Mouse (Mus musculus): ENCODE measurements at regions not wholly inside any gene's neighbourhood (a gene's known extent, or its start where the extent isn't known, plus 50 kb on each side); places are given as distances from the start of the nearest gene placed in this dataset.

DNA sequence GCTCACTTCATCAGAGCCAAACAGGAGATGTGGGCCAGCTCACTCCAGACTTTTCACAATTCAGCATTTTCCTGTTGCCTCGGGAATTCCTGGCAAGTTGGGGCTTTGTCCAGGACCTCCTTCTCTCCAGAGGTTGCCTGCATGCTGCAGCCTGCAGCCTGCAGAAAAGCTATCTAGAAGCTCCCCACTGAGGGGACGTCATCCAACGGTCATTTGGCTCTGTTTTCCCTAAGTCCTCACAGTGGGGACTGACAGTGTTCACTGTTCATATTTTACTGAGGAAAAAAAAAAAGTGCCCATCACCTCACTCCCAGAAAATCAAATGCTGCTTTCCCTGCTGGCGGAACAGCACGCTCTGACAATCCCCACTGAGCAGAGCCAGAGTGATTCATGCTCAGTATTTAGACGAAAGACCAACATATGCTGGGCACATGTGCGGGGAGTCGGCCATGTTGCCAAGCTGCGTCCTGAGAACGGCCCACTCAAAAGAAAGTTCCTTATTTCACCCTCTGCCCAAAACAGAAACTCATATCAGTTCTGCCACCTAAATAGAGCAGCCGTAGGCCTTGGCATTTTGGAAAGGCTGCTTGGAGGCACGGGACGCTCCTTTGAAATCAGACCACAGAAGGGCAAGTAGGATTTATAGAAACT lies 105.3 kb downstream of the Mis18a start:
- no peaks in the 10 kb centered on the region for H3K36me3 ChIP-seq (ENCODE audit: control insufficient read depth, insufficient read depth, low read length)
- no peak overlapping the region for H3K9ac ChIP-seq (ENCODE audit: low read depth, low read length)
- intact Hi-C loops (cut with DNase I) = loop anchor here (5.0 kb wide), 3 partner anchors 80 to 235 kb away; partner anchors contain the start of gene Hunk
- no peaks in the 10 kb centered on the region for H3K79me2 ChIP-seq (replicated peaks; ENCODE audit: control insufficient read depth, insufficient read depth, low read length)
- H3K4me1 ChIP-seq (ENCODE audit: control insufficient read depth, insufficient read depth, low read length) = peaks cover 2% of the 10 kb centered on the region; the same call in 1 of the 2 replicates
- H3K27ac ChIP-seq = no peak overlapping the region
- 75% methylated on average over 13 of the region's 13 CpGs for WGBS
- no peak overlapping the region for H3K4me3 ChIP-seq
- H3K27me3 ChIP-seq (ENCODE audit: control insufficient read depth, insufficient read depth, low read length) = no peaks in the 10 kb centered on the region
- DNase-seq = peak in 1 of 2 experiments; percentile 46
- TF ChIP-seq POLR2A (IDR thresholded peaks at IDR 0.05; ENCODE audit: insufficient read depth, low read depth, low read length) (no peak), CTCF (IDR thresholded peaks at IDR 0.05) (no peak), EP300 (IDR thresholded peaks at IDR 0.05; ENCODE audit: insufficient read depth, low read depth, low read length) (no peak)

DNA sequence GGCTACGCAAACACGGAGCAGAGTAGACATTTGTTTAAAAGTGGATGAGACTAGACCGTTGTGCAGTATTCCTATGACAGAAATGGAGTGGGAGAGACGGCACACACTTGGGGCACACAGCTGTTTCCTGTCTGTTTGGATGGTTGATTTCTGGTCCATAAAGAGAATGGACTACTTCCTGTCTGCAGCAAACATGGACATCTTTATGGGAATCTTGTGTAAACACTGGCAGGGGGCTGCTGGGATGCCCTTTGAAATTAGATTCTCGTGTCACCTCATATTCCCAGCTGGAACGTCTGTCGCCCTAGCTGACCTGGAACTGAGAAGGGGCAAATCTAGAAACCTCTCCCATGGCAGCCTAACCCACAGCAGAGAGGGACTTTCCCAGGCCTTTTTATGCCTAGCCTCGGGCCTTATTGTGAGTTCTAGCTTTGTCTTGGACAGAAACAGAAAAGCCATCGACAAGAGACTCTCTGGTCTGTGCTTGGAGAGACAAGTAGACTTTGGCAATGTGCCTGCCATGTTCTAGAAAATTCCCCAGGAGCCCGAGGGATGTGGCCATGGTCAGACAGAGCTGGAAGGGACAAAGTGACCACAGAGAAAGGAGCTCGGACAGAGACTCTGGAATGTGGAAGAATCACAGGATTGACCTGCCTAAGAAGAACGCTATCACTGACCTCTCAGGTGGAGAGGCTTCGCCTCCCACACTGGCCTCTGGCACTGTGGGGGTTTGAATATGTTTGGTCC lies 107.5 kb downstream of the Mis18a start:
- Histone ChIP-seq H3K4me3 (no peak overlapping the region), H3K36me3 (ENCODE audit: control insufficient read depth, insufficient read depth, low read length) (no peaks in the 10 kb centered on the region), H3K79me2 (replicated peaks; ENCODE audit: control insufficient read depth, insufficient read depth, low read length) (no peaks in the 10 kb centered on the region), H3K9ac (ENCODE audit: low read depth, low read length) (no peak overlapping the region), H3K27ac (no peak overlapping the region), H3K27me3 (ENCODE audit: control insufficient read depth, insufficient read depth, low read length) (no peaks in the 10 kb centered on the region), H3K4me1 (ENCODE audit: control insufficient read depth, insufficient read depth, low read length) (peaks cover 1% of the 10 kb centered on the region; the same call in 1 of the 2 replicates)
- peak in 1 of 2 experiments; percentile 15 for DNase-seq
- TF ChIP-seq POLR2A (IDR thresholded peaks at IDR 0.05; ENCODE audit: insufficient read depth, low read depth, low read length) = no peak
- no peak for TF ChIP-seq EP300 (IDR thresholded peaks at IDR 0.05; ENCODE audit: insufficient read depth, low read depth, low read length)
- intact Hi-C loops (cut with DNase I) = loop anchor here (5.0 kb wide), 3 partner anchors 77 to 232 kb away; partner anchors contain the start of gene Hunk
- WGBS = 58% methylated on average over 13 of the region's 13 CpGs

DNA sequence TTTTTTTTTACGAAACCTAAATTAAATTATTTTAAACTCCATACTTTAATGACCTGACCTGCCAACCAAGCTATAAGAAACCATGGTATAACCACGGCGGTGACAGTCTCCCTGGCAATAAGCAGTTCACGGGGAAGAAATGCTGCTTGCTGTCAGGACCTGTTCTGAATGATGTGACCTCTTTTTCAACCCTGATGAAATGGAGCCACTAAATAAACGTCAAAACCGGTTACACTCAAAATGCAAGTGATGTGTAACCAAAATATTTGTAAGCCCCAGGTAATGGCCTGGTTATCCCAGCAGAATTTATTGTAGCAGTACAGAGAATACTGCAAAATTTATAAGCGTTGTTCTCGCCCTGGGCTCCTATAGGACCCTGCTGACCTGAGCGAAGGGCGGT lies 111.4 kb downstream of the Mis18a start:
- WGBS = 90% methylated on average over 10 of the region's 10 CpGs
- no peaks in the 10 kb centered on the region for H3K4me1 ChIP-seq (ENCODE audit: control insufficient read depth, insufficient read depth, low read length)
- TF ChIP-seq CTCF (IDR thresholded peaks at IDR 0.05) (no peak), EP300 (IDR thresholded peaks at IDR 0.05; ENCODE audit: insufficient read depth, low read depth, low read length) (no peak), POLR2A (IDR thresholded peaks at IDR 0.05; ENCODE audit: insufficient read depth, low read depth, low read length) (no peak)
- no peak overlapping the region for H3K27ac ChIP-seq
- no peak overlapping the region for H3K9ac ChIP-seq (ENCODE audit: low read depth, low read length)
- peak in 1 of 2 experiments; percentile 1 for DNase-seq
- no peak overlapping the region for H3K4me3 ChIP-seq
- H3K79me2 ChIP-seq (replicated peaks; ENCODE audit: control insufficient read depth, insufficient read depth, low read length) = no peaks in the 10 kb centered on the region
- intact Hi-C loops (cut with DNase I) = no loop called here
- H3K36me3 ChIP-seq (ENCODE audit: control insufficient read depth, insufficient read depth, low read length) = no peaks in the 10 kb centered on the region
- H3K27me3 ChIP-seq (ENCODE audit: control insufficient read depth, insufficient read depth, low read length) = no peaks in the 10 kb centered on the region

DNA sequence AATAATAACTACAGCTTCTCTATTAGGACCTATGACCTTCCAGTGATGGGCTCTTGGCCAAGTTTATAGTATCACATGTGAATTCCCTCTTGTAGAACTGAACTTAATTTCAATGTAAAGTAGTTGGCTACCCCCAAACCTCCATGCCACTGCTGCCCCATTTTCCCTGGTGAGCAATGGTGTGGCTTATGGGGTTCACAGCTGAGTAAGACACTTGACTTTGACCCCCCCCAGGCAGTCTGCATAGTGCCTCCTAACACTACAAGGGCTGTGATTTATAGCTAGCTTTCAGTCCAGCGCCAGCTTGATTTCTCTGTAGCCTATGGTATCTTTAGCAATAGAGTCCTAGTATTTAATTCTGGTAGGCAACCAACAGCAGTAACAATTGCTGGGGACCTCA lies 113.1 kb downstream of the Mis18a start:
- no peak for TF ChIP-seq EP300 (IDR thresholded peaks at IDR 0.05; ENCODE audit: insufficient read depth, low read depth, low read length)
- TF ChIP-seq CTCF (IDR thresholded peaks at IDR 0.05) = no peak
- TF ChIP-seq POLR2A (IDR thresholded peaks at IDR 0.05; ENCODE audit: insufficient read depth, low read depth, low read length) = no peak
- intact Hi-C loops (cut with DNase I) = no loop called here
- H3K4me1 ChIP-seq (ENCODE audit: control insufficient read depth, insufficient read depth, low read length) = no peaks in the 10 kb centered on the region
- no peaks in the 10 kb centered on the region for H3K79me2 ChIP-seq (replicated peaks; ENCODE audit: control insufficient read depth, insufficient read depth, low read length)
- H3K36me3 ChIP-seq (ENCODE audit: control insufficient read depth, insufficient read depth, low read length) = no peaks in the 10 kb centered on the region
- no peak overlapping the region for H3K4me3 ChIP-seq
- H3K27ac ChIP-seq = no peak overlapping the region
- DNase-seq = no peak
- H3K9ac ChIP-seq (ENCODE audit: low read depth, low read length) = no peak overlapping the region
- 96% methylated on average over 1 of the region's 1 CpGs for WGBS
- no peaks in the 10 kb centered on the region for H3K27me3 ChIP-seq (ENCODE audit: control insufficient read depth, insufficient read depth, low read length)

DNA sequence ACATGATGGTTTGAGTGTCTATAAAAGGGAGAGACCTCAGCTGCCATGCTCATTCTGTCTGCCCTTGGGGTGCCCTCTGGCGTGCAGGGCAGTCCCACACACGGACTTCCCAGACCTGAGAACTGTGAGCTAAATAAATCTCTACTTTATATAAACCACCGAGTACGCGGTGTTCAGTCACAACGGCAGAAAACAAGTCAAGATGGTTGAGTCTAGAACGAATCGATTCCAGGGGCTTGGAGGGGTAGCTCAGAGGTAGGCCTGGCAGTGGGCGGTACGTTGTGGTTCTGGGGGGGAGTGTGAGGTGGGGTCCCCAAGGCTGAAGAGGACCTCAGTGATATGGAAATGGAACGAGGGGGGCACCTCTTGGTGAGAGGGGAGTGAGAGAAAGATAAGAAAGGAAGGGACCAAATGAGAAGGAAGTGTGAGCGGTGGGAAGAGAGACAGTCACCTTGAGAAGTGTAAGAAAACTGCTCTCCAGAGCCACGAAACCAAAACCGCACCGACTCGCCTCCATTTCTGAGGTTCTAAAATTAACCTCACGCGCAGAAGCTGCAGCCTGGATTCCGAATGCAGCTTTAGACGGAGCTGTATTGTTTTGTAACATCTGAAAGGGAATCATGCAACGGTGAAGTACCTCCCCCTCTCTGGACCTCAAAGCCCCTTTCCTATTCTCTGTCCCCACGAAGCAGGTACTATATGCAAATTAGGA lies 117.0 kb downstream of the Mis18a start:
- DNase-seq = peak in 1 of 2 experiments; percentile 11
- Histone ChIP-seq H3K27ac (no peak overlapping the region), H3K4me3 (no peak overlapping the region), H3K4me1 (ENCODE audit: control insufficient read depth, insufficient read depth, low read length) (no peaks in the 10 kb centered on the region), H3K79me2 (replicated peaks; ENCODE audit: control insufficient read depth, insufficient read depth, low read length) (no peaks in the 10 kb centered on the region), H3K27me3 (ENCODE audit: control insufficient read depth, insufficient read depth, low read length) (no peaks in the 10 kb centered on the region), H3K36me3 (ENCODE audit: control insufficient read depth, insufficient read depth, low read length) (no peaks in the 10 kb centered on the region), H3K9ac (ENCODE audit: low read depth, low read length) (no peak overlapping the region)
- intact Hi-C loops (cut with DNase I) = no loop called here
- no peak for TF ChIP-seq EP300 (IDR thresholded peaks at IDR 0.05; ENCODE audit: insufficient read depth, low read depth, low read length)
- WGBS = 80% methylated on average over 22 of the region's 22 CpGs
